Mouse (Mus musculus): ENCODE measurements around the gene Mrps23.

The Mrps23 gene

DNA sequence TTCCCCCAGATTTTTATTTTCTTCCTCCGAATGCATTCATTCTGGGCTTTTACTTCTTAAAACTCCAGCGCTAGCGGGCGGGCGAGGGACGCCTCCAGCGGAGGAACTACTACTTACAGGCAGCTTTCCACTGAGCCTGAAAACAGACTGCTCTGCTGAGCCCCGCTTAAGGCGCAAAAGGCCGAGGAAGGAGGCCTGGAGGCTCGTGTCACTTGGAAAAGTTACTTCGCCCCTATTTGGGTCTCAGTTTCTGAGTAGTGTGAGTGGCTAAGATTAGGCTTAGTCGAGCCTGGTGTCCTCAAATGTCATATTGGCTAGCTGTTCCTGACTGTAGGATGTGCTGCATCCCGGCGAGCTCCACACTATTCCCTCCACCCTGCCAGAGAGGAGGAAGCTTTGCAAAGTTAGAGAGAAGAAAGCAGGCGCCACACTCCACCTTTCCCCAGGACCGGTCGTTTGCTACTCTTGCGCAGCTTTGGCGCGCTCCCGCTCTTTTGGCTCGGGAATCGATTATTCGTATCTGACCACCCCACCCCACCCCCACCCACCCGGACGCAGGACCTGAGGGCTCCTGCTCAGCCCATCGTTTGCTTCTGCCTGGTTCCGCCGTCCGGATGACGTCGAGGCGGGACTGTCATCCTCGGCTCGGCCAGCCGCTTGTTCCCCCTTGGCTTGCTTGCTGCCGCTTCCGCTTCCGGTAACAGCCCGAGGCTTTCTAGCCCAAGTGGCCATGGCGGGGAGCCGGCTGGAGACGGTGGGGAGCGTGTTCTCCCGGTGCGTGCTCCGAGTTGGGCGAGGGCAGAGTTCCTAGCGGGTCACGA, at the start of gene Mrps23:
Gene Mrps23 (plus strand): TSS at position 677 of the 821 bp plus-strand sequence.
- in situ Hi-C loops (cut with MboI), result no loop called here

DNA sequence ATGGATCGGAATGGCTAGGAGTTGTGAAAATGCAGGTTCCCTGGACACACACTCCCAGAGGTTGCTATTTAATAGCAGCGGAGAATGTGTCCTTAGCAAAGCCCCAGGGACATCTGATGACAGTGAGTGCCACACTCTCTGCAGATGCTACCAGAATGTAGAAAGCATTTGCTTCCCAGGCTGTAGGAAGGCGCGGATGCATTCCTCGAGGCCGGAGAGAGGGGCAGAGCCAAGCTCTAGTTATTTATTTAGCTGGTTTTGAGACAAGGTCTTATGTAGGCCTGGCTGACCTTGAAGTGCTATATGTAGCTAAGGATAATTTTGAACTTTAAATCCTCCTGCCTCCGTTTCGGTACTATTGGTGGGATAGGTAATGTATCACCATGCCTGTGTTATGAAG, 49.7 kb upstream of the Mrps23 start:
- in situ Hi-C loops (cut with MboI), result no loop called here

DNA sequence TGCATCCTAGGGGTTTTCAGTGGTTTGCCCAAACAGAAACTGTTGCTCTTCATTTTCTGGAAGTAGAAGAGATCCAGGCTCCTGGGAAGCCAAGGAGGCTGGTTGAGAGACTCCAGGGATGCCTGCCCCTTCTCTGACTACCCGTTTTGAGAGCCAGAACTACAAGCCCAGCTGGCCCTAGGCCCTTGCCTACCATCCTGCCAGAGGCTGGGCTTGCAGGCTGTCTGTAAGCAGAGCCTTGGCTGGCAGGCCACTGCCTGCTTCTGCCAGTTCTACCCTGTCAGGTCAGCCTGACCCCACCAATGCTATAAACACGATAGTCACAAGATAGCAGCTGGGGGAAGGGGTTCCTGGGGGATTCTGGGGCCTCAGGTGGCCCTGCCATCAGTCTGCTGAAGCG, 48.7 kb upstream of the Mrps23 start:
- in situ Hi-C loops (cut with MboI), result no loop called here

DNA sequence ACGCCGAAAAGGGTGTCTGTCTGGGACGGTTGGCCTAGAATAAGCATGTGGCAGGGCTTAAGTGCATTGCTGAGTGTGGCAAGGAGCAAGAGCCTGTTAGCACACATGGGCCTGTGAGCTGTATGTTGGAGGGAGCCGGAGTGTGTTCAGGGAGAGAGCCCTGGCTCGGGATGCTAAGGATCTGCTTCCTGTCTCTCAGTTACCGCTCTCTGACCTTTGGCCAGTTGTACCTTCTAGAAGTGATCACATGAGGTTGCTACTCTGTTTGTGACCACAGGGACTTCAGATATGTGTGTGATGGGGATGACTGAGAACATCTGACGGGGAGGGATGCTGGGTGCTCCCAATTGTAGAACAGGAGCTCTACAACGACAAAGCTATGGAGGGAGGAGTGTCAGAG, 48.2 kb upstream of the Mrps23 start:
- in situ Hi-C loops (cut with MboI), result no loop called here

DNA sequence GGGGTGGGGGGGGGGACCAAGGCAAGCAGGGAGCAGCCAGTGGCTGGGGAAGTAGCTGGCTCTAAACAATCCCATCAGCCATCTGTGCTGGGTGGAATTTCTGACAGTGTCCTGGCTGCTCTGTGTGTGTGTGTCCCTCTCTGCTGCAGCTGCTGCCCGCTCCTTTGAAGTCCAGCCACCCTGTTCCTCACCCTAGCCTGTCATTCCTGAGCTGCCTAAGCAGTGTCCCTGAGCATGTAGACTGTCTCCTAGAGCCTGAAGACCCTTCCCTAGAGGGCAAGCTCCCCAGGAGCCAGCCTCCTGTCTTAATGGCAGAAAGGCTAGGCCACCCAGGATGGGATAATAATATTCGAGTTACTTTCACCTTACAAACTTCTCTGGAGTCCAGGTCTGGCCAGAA, 47.8 kb upstream of the Mrps23 start:
- in situ Hi-C loops (cut with MboI), result no loop called here

DNA sequence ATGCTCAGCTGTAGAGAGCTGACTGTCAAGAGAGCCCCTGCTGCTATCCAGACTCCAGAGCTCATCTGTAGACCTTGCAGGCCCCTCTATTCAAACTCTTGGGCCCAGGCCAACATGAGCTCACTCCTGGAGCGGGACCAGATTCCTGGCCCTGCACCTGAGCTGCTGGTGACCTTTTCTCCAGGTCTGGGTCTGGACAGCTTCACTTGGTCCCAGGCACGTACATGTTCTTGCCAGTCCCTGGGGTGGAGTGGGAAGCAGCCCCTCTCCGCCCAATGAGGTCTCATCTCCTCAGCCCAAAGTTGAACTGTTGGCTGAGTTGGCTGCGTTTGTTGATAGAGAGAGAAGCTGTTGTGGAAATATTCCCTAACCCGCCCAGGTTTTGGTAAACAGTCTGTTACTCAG, 45.3 kb upstream of the Mrps23 start:
- in situ Hi-C loops (cut with MboI), result no loop called here

DNA sequence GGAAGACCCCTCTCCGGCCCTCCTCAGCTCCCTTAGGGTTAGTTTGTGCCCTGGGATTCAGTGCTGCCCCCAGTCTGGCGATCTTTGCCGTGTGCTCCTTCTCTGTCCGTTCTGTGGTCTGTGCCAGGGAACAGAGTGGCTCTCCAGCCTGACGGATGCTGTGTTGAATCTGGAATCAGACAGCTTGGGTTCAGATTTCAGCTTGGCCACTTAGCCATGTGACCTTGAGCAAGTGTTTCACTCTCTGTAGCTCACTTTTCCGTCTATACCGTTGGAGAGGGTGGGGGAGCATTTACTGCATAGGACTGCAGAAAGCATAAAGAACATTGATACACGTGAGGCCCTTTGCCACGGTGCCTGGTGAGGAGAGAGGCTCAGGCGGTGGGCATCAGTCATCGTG, 44.8 kb upstream of the Mrps23 start:
- in situ Hi-C loops (cut with MboI), result no loop called here

DNA sequence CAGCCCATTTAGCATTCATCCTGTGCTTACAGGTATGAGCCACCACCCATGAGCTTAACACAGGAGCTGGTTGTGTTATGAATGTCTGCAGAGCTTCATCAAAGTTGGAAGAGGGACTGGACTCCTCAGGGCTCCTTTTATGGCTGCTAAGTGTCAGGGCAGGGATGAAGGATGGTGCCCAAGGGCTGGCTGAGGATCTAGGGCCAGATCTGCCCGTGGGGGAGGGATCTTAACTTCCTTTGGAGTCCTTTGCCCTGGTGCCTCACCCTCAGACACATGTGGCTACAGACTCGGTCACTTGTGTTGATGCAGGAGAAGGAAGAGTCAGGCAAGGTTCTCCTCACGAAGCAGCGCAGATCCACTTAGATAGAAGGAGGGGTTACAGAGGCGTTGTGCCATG, 43.9 kb upstream of the Mrps23 start:
- in situ Hi-C loops (cut with MboI), result no loop called here

DNA sequence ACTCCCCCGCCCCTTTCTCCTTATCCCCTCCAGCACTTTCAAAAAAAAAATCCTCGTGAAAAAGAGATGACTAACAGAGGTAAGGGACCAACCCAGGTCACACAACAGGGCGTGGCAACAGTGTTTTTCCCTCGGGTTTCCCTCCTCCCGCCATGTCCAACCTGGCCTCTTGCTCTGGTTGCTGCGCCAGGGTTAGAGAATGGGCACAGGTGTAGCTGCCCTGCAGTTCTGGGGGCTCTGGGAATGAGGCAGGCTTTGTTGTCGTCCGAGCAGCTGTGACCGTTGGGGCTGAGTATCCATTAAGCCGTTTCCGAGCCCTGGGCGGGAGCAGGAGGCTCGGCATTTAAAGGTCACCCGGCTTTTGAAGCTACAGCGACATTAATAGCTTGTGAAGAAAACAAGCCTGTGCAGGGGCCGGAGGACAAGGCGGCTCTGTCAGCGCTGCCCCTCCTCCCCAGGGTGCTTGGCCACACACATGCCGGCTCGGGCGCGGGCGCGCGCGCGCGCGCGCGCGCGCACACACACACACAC, 43.1 kb upstream of the Mrps23 start:
- in situ Hi-C loops (cut with MboI), result no loop called here

DNA sequence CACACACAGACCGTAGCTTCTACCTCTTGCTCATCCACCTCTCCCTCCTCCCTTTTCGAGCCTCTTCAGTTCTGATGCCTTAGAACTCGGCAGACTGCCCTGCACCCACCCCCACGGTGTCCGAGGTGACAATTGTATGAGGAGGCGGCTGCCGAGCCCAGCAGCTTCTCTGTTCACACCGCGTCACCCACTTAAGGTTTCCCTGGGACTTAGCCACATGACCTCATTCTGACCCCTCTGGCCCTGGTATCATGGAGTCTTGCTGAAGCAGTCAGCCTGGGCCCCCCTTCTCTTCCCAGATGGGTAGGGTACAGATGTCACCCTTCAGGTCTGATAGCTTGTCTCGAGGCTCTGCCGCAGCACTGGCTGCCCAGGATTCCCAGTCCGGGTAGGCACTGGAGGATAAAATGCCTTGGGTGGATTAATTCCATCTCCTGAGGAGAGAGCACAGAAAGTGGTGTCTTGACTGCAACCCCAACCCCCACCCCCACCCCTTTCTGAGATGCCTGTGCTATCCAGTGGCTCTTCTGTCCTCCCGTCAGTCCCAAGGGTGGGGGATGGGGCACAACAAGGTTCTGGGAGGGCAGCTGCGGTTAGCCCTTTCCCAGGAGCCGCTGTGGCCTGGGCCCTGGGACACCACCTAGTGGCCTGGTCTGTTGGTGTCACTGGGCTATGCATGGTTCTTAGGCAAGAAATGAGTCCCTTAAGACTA, 42.4 kb upstream of the Mrps23 start:
- in situ Hi-C loops (cut with MboI), result no loop called here

DNA sequence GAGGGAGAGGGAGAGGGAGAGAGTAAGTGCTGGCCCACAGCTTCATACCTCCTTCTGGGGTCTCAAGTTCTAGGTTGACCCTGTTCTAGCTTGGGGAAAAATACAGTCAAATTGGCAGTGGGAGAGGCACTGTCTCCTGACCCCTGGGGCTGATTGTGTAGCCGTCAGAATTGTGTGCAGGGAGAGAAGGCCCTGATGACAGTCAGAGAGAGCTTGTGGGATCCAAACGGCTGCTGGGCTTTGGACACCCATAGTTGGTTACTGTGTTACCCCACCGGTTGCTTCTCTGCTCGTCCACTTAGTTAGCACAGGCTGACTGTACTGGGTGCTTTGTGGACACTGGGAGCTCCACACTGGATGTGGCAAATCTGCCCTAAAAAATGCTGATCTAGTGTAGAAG, 41.4 kb upstream of the Mrps23 start:
- in situ Hi-C loops (cut with MboI), result no loop called here

DNA sequence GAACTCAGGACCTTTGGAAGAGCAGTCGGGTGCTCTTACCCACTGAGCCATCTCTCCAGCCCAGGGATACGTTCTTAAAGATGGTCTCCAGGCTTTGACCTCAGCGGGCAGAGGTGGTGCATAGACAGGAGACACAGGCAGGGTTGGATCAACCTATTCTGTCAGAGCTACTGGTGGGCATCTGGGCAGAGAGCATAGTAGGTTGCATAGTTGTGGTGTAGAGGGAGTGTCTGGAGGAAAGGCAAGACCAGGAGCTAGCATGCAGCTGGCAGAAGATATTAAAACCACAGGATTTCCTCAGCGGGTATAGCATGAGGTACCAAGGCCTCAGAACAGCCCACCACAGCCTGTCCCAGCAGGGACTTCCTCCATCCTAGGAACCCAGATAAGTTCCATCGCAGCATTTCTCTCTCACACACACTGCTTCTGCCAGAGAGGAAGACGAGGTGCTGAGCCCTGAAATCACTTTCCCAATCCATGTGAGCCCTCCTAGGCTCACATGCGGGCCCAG, 39.9 kb upstream of the Mrps23 start:
- in situ Hi-C loops (cut with MboI), result no loop called here

DNA sequence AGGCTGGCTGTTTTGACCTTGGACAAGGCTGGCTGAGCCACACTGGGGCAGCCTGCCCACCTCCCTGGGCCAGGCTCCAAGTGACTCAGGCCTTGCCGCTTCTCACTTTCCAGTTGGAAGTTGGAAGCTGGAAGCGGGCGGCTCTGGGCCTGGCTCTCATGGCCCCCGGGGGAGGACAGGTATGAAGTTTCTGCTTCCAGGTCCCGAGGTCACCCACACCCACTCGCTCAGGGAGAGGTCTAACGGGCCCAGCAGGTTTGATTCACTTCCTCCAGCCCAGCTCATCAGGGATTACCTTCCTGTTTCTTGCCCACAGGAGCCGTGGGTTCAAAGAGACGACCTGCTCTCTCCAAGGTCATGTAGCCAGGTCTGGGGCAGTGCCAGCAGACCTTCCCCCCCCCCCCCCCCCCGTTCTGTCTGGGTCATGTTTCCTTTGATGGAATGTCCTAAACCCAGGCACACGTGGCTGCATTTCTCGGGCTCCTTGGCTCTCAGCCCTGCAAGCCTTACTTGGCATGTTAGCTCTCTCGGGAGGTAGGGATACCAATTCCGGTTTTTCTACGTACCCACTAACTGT, 39.3 kb upstream of the Mrps23 start:
- in situ Hi-C loops (cut with MboI), result no loop called here

DNA sequence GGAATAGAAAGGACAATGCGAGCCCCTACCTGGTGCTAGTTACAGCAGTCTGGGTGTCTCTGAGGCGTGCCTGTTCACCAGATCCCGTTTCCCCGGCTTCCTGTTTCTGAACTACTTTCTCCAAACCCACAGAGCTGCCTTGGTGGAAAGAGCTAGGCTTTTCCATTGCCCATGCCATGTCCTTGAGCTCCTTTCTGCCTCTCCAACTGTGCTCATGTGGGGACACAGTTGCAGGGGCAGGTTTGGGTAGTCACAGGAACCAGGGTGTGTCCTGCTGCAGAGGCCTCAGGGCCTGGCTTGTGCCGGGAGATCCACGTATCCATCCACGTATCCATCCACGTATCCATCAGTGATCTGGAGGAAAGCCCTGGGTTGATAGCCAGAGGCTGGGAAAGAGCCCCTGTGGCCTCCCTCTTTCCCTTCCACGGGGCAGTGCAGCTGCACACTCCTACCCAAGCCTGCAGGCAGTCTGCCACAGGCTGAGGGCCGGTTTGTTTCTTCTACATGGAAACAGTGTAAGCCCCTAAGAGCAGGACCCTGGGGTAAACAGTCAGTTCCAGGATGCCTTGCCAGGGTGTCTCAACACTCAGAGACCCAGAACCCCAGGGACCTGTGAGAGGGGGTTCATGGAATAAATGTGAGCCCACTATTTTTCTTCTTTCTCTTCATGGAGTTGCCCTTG, 38.4 kb upstream of the Mrps23 start:
- in situ Hi-C loops (cut with MboI), result no loop called here

DNA sequence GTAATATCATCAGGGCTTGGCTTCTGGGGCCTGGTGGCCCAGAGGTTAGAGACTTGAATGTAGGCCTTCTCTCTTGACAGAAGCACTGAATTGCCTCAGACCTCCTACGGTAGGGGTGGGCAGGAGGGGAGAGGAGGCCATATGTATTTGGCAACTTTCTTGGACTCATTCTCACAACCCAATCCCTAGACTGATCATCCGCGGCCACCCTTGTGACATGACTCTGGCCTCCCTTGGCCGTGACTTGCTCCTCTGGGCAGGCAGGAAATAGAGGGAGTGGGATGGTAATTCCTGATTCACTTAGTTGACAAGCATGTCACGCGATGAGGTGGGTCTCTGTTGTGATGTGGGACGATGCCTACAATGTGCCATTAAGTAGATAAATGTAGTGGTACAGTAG, 37.7 kb upstream of the Mrps23 start:
- in situ Hi-C loops (cut with MboI), result no loop called here

DNA sequence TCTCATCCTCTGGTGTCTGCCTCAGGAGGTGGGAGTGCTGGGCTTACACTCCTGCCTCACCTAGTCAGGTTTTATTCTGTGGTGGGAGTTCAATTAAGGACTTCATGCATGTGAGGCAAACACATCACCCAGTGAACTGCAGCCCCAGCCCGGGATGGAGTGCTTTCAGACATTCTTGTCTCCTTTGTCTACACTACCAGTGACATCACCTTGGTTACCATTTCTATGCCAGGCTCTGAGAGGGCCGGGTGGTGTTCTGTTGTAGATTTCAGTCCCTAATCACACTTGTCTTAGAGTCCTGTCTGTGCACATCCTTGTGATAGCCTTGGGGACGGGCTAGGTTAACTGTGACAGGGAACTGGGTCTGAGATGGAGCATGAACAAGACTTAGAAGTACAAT, 35.6 kb upstream of the Mrps23 start:
- in situ Hi-C loops (cut with MboI), result no loop called here

DNA sequence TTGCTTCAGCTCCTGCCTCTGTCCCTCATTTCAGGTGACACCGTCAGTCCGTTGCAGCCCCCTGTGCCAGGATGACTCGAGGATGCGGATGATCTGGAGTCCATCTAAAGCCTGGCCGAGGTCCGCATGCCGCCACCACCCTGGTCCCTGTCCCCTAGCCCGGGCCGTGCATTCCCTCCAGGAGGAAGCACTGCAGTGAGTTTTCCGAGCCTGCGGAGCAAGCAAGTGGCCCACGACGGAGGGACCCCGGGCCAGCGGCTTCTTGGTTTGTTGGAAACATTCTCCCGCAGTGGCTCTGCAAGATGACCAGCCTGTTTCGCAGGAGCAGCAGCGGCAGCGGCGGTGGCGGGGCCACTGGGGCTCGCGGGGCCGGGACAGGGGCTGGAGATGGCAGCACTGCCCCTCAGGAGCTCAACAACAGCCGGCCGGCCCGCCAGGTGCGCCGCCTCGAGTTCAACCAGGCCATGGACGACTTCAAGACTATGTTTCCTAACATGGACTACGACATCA, 34.6 kb upstream of the Mrps23 start:
- in situ Hi-C loops (cut with MboI), result no loop called here

DNA sequence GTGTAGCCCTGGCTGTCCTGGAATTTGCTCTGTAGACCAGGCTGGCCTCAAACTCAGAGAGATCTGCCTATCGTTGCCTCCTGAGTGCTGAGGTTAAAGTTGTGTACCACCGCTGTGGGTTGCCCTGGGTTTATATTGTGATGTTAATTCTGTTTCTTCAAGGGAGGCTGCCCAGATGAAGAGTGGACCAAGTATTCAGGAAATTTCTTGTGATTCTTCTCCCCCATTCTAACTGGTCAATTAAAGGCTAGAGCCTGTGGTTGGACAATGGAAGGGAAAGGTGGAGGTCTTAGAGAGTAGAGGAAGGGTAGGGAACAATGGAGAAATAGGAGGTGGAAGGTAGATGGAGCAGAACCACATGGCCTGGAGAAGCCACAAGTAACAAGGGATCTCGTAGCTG, 33.6 kb upstream of the Mrps23 start:
- in situ Hi-C loops (cut with MboI), result no loop called here

DNA sequence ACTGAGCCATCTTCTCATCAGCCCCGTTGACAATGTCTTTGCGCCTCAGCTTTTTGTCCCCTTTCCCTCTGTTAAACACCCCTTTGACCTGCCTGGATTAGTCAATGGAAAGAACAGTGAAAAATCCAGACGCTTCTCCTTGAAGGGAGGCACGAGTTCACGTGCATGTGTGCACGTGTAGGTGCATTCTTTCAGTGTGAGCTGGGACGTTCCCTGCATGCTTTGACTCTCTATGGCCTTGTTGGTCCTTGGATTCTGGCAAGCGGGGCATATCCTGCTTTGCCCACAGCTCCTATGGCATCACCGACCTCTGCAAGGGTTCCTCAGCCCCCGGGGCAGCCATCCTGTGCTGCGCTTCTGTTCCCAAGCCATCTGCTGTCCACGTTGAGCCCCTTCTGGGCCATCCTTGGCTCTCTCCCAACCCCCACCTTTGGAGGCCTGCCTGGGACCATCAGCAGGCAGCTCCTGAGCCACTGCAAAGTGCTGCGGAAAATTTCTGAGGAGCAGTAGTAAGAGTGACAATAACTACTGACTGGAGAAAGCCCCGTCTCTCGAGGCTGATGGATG, 32.2 kb upstream of the Mrps23 start:
- in situ Hi-C loops (cut with MboI), result no loop called here

DNA sequence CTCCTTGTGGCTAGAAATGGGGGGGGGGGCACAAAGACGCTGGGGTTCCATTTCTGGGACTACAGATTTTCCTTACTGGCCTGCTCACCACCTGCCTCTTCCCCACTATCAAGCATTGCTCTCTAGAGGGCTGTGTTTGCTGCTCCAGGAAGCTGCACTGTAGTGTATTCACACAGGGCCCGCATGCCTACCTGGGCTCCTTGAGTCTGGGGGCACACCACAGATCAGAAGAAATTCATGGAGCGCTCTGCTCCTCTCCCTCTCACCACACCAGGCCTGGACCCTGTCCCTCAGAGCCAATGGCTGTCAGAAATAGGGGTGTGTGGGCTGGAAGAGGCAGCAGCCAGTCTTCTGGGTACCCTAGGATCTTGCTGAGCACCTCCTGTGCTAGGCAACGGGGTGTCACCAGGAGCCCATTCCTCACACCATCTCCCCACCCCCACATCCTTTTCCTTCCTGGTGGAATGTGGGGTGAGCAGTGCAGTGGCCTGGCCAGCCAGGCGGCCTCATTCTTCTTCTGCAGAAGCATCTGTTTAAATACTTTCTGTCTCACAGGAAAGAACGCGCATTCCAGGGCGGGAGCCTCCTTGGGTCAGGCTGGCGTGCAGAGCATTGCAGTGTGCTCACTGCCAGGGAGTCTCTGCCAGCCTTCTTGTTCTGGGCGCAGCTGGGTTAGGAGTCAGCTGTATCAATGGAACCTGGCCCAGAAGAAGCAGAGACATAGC, 31.4 kb upstream of the Mrps23 start:
- in situ Hi-C loops (cut with MboI), result no loop called here
